In genomic region chr17:46673850-46674529, GRCm38 (mm10) we compare ENCODE assay signal across 8 mouse cellular contexts. TPM values are rescaled to one million over a fixed set of nuclear protein-coding genes. Genes with fewer than 3 reads are reported as not detected.
DNase-seq lines count a peak whose midpoint lies in the region; ATAC-seq lines count a peak whose summit lies in the region.

Rrp36 (minus strand) TSS chr17:46674352.

- peak within 1 kb of the TSS; percentile 80 to 86 for H3K27ac ChIP-seq in heart, embryonic 14.5 days (replicated peaks in 1 of 2; ENCODE audit: control insufficient read depth in 1 of 2, insufficient read depth in 1 of 2, low read depth in 2 of 2, low read length in 2 of 2)
- H3K27ac ChIP-seq in liver, embryonic 13.5 days: peak within 1 kb of the TSS; percentile 87
- peak within 1 kb of the TSS; percentile 77 for H3K27ac ChIP-seq in stomach, embryonic 16.5 days (ENCODE audit: low read length)

- H3K4me1 ChIP-seq in heart, embryonic 14.5 days (ENCODE audit: control insufficient read depth in 2 of 2, insufficient read depth in 2 of 2, low read length in 2 of 2): peaks cover 18 to 24% of the 10 kb centered on the region in 2 experiments
- peaks cover 43% of the 10 kb centered on the region for H3K4me1 ChIP-seq in liver, embryonic 13.5 days (replicated peaks)
- peaks cover 18% of the 10 kb centered on the region for H3K4me1 ChIP-seq in stomach, embryonic 16.5 days (ENCODE audit: control insufficient read depth, insufficient read depth, low read length)

- H3K4me2 ChIP-seq in heart, embryonic 14.5 days (ENCODE audit: low read length): peak within 1 kb of the TSS; percentile 81
- peak within 1 kb of the TSS; percentile 86 for H3K4me2 ChIP-seq in liver, embryonic 13.5 days
- H3K4me2 ChIP-seq in stomach, embryonic 16.5 days (ENCODE audit: low read depth, low read length): peak within 1 kb of the TSS; percentile 67

- H3K27me3 ChIP-seq in heart, embryonic 14.5 days (ENCODE audit: control insufficient read depth, insufficient read depth, low read length): no peaks in the 10 kb centered on the region
- no peaks in the 10 kb centered on the region for H3K27me3 ChIP-seq in liver, embryonic 13.5 days
- H3K27me3 ChIP-seq in stomach, embryonic 16.5 days (ENCODE audit: control insufficient read depth, insufficient read depth, low read length): no peaks in the 10 kb centered on the region

- DNase-seq in c-Kit-negative CD71-positive TER-119-positive erythroid progenitor cells, embryonic 14.5 days (ENCODE audit: low read depth, low spot score): peak; percentile 80
- peak; percentile 93 for DNase-seq in fibroblast of lung, adult 2 months (ENCODE audit: low read depth)
- DNase-seq in kidney, postnatal 14 days: peak; percentile 94
- peak; percentile 85 for DNase-seq in liver, embryonic 13.5 days
- peak; percentile 90 for DNase-seq in neural tube, embryonic 10.5 days (ENCODE audit: extremely low spot score, low spot score)

- H3K4me3 ChIP-seq in heart, embryonic 14.5 days (ENCODE audit: control insufficient read depth in 1 of 2, insufficient read depth in 1 of 2, low read depth in 1 of 2, low read length in 2 of 2): peak within 1 kb of the TSS; percentile 79 to 94
- H3K4me3 ChIP-seq in liver, embryonic 13.5 days (replicated peaks): peak within 1 kb of the TSS; percentile 85
- H3K4me3 ChIP-seq in stomach, embryonic 16.5 days (replicated peaks; ENCODE audit: low read length): peak within 1 kb of the TSS; percentile 60

- H3K36me3 ChIP-seq in heart, embryonic 14.5 days (ENCODE audit: control insufficient read depth, insufficient read depth, low read length): peaks cover 69% of the 10 kb centered on the region
- H3K36me3 ChIP-seq in liver, embryonic 13.5 days: peaks cover 63% of the 10 kb centered on the region
- H3K36me3 ChIP-seq in stomach, embryonic 16.5 days (ENCODE audit: control insufficient read depth, insufficient read depth, low read length): peaks cover 24% of the 10 kb centered on the region

- 1% methylated on average over 43 of the region's 43 CpGs for WGBS in heart, embryonic 14.5 days
- WGBS in liver, embryonic 13.5 days (ENCODE audit: insufficient replicate concordance): under 1% methylated on average over 43 of the region's 43 CpGs
- under 1% methylated on average over 43 of the region's 43 CpGs for whole genome bisulfite sequencing in stomach, embryonic 16.5 days

- peak; percentile 100 for ATAC-seq in CD4-positive, CD25-positive, alpha-beta regulatory T cell, adult 4 months
- ATAC-seq in heart, embryonic 14.5 days (ENCODE audit: insufficient number of reproducible peaks, insufficient read depth, low FRiP score, low read depth): peak; percentile 82
- ATAC-seq in liver, embryonic 13.5 days (ENCODE audit: low read depth): peak; percentile 94
- ATAC-seq in stomach, embryonic 16.5 days (ENCODE audit: insufficient read depth, low FRiP score): peak; percentile 94

- no peaks in the 10 kb centered on the region for H3K9me3 ChIP-seq in heart, embryonic 14.5 days (ENCODE audit: control insufficient read depth, low read length)
- no peaks in the 10 kb centered on the region for H3K9me3 ChIP-seq in liver, embryonic 13.5 days (replicated peaks)
- H3K9me3 ChIP-seq in stomach, embryonic 16.5 days (replicated peaks; ENCODE audit: control insufficient read depth, low read length): no peaks in the 10 kb centered on the region

- H3K9ac ChIP-seq in heart, embryonic 14.5 days (ENCODE audit: low read length): peak within 1 kb of the TSS; percentile 86
- H3K9ac ChIP-seq in liver, embryonic 13.5 days: peak within 1 kb of the TSS; percentile 83
- peak within 1 kb of the TSS; percentile 75 for H3K9ac ChIP-seq in stomach, embryonic 16.5 days (ENCODE audit: low read length)

RNA-seq across cellular contexts. Expression of gene Rrp36, which starts in this region (rescaled TPM):
- 10 to 100 TPM; 47.2 to 62.6 TPM for polyA plus RNA-seq in CD4-positive, CD25-positive, alpha-beta regulatory T cell, adult 4 months (2017; shearing (Covaris generic))
- polyA plus RNA-seq in heart, embryonic 14.5 days (2014; fragmentation: Nextera tagmentation; extraction: Ambion mirVana): 33.9 and 36.9 TPM in 2 replicates
- 31.7 and 31.9 TPM in 2 replicates for polyA plus RNA-seq in liver, embryonic 13.5 days (2015; fragmentation: Nextera tagmentation; extraction: Ambion mirVana)
- polyA plus RNA-seq in stomach, embryonic 16.5 days (2015; fragmentation: Nextera tagmentation; extraction: Ambion mirVana): 49.7 and 52.4 TPM in 2 replicates

Comparison
In these comparisons a context has a peak if more than half of its experiments do, and no peak if none do; other contexts are left out.
1. Peak in every context shown above with its lines: DNase-seq, ATAC-seq, H3K4me3 ChIP-seq and H3K27ac ChIP-seq.